Mouse (Mus musculus) midbrain, postnatal 0 days (tissue): ENCODE data around the gene Vps8. TPM values are rescaled to one million over a fixed set of nuclear protein-coding genes. Genes with fewer than 3 reads are reported as not detected.
A peak's percentile ranks its signal among the peaks of the same experiment; 100 is the strongest.

Experiments
- ATAC-seq: fragments of 200-750 bp; cut with Nextera tagmentation; 2 replicates; pipeline ENCODE4 v1.8.0; 2017; ENCODE audit warnings: moderate number of reproducible peaks, mild to moderate bottlenecking, moderate TSS enrichment, moderate library complexity; ENCODE audit not compliant: low FRiP score
- DNase-seq: peaks from one replicate; pipeline ENCODE4 v3.0.0-alpha.2; 2015; ENCODE audit warnings: low spot score
- H3K27ac ChIP-seq: fragments of 300-500 bp; sonication (generic); 2 replicates; pipeline ENCODE4 v1.5.1; 2014; ENCODE audit warnings: low read depth, mild to moderate bottlenecking, low read length, mixed read lengths
- H3K27me3 ChIP-seq: fragments of 300-500 bp; sonication (generic); 2 replicates; pipeline ENCODE4 v1.6.1; 2014; ENCODE audit warnings: low read length, control low read depth, mixed read lengths; ENCODE audit not compliant: insufficient read depth
- H3K36me3 ChIP-seq: fragments of 300-500 bp; sonication (generic); 2 replicates; pipeline ENCODE4 v1.6.1; 2014; ENCODE audit warnings: low read length, control low read depth, mixed read lengths; ENCODE audit not compliant: insufficient read depth
- H3K4me1 ChIP-seq: fragments of 300-500 bp; sonication (generic); 2 replicates; pipeline ENCODE4 v1.6.1; 2014; ENCODE audit warnings: mild to moderate bottlenecking, control low read depth, antibody characterized with exemption, low read length, mixed read lengths; ENCODE audit not compliant: insufficient read depth
- H3K4me2 ChIP-seq: fragments of 300-500 bp; sonication (generic); 2 replicates; pipeline ENCODE4 v1.6.1; 2014; ENCODE audit warnings: low read depth, mild to moderate bottlenecking, low read length, mixed read lengths; ENCODE audit not compliant: poor library complexity, severe bottlenecking
- H3K4me3 ChIP-seq: fragments of 300-500 bp; sonication (generic); 2 replicates; pipeline ENCODE4 v1.5.1; 2014; ENCODE audit warnings: low read depth, mild to moderate bottlenecking, low read length, moderate library complexity
- H3K9ac ChIP-seq: fragments of 300-500 bp; sonication (generic); replicated peaks from 2 replicates; pipeline ENCODE4 v1.6.1; 2014; ENCODE audit warnings: mild to moderate bottlenecking, low read length, moderate library complexity, mixed read lengths; ENCODE audit not compliant: poor library complexity, severe bottlenecking
- H3K9me3 ChIP-seq: fragments of 300-500 bp; sonication (generic); 2 replicates; pipeline ENCODE4 v1.6.1; 2016; ENCODE audit warnings: low read length, control low read depth
- CTCF ChIP-seq: IDR thresholded peaks from 2 replicates; pipeline ENCODE4 v1.5.1; 2016; ENCODE audit warnings: antibody characterized with exemption, mild to moderate bottlenecking
- WGBS: fragments of 180-500 bp; shearing (Covaris S2); extraction: QIAGEN DNeasy Blood & Tissue Kit; methylation state at CpG from one replicate; pipeline ENCODE4 v1.1.7; 2014; 5-methylcytosine and 5-hydroxymethylcytosine counted together
- polyA plus RNA-seq: library from polyadenylated mRNA; unstranded; fragments of >200 nt; fragmentation: Nextera tagmentation; extraction: Ambion mirVana; gene quantifications from 2 replicates; pipeline ENCODE4 v1.2.1, GENCODE M21; 2015
- total RNA-seq: library from RNA; depleted of rRNA; stranded (reverse); fragments of >200 nt; gene quantifications from 2 replicates; pipeline ENCODE4 v1.2.3, GENCODE M21; 2014

Vps8 gene
- total and polyA plus RNA-seq, 2 experiments from 2014 or later = 26.0 to 35.2 TPM

DNA sequence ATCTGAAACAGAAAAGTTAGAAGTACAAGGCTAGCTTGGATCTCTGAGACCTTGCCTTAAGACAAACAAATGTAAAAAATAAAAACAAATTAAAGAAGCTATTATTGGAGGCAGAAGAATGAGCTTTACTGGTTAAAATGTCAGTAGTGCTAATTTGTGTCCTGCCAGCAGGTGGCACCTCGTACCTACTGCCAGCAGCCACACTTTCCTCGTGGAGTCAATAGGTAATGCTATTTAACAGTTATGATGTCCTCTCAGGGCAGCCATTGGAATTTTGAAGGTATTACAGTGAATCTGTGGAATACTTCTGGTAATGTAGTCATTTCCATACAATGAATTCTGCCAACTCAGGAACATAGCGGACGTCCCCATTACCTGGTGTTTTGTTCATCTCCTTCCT lies 65.5 kb downstream of the Vps8 start:
- TF ChIP-seq CTCF = peak; percentile 96
- H3K9me3 ChIP-seq = no peaks in the 10 kb centered on the region
- no peaks in the 10 kb centered on the region for H3K4me1 ChIP-seq
- WGBS = 45% methylated on average over 4 of the region's 4 CpGs
- no peak overlapping the region for H3K4me3 ChIP-seq
- no peak overlapping the region for H3K9ac ChIP-seq
- H3K4me2 ChIP-seq = no peak overlapping the region
- no peak overlapping the region for H3K27ac ChIP-seq
- H3K27me3 ChIP-seq = no peaks in the 10 kb centered on the region
- ATAC-seq = peak; percentile 77
- DNase-seq = peak; percentile 76
- H3K36me3 ChIP-seq = peaks cover 5% of the 10 kb centered on the region; the same call in 1 of the 2 replicates

DNA sequence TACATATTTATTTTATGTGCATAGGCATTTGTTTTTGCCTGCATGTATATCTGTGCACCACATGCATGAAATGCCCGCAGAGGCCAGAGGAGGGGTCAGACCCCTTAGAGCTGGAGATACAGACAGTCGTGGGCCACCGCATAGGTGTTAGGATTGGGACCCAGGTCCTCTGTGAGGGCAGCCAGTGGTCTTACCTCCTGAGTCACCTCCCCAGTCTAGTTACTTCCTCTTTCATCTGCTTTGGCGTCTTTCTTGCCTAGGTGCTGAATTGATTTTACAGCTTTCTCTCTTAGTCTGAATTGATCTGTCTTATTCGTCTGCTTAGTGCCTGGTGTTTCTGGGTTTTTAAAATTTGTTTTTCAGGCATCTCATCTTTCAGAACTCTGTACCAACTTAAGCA lies 69.4 kb downstream of the Vps8 start:
- H3K36me3 ChIP-seq = peaks cover 12% of the 10 kb centered on the region
- no peak overlapping the region for H3K9ac ChIP-seq
- DNase-seq = no peak
- no peak overlapping the region for H3K27ac ChIP-seq
- WGBS = 52% methylated on average over 5 of the region's 5 CpGs
- no peak for TF ChIP-seq CTCF
- no peaks in the 10 kb centered on the region for H3K9me3 ChIP-seq
- no peak for ATAC-seq
- no peaks in the 10 kb centered on the region for H3K27me3 ChIP-seq
- no peak overlapping the region for H3K4me2 ChIP-seq
- H3K4me3 ChIP-seq = no peak overlapping the region
- no peaks in the 10 kb centered on the region for H3K4me1 ChIP-seq

DNA sequence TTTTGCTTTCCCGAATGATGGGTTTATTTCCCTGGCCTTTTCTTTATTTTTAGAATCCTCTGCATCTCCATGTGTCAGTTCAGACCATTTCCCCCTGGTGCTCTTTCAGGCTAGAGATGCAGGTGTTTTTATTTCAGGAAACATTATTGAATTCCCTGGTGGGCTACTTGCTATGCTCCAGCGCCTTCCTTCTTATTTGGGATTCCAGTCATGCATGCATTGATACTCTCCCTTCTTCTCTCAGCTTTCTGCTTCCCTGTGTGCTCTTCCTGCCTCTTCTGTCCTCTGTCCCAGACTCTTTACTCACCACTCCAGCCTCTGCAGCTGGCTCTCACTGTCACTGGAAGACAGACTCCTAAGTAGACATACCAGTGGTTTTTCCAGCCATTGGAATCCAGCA lies 70.0 kb downstream of the Vps8 start:
- H3K27ac ChIP-seq = no peak overlapping the region
- H3K4me1 ChIP-seq = no peaks in the 10 kb centered on the region
- no peak overlapping the region for H3K4me2 ChIP-seq
- ATAC-seq (no peak), DNase-seq (peak; percentile 33)
- H3K9me3 ChIP-seq = no peaks in the 10 kb centered on the region
- no peak overlapping the region for H3K9ac ChIP-seq
- H3K27me3 ChIP-seq = no peaks in the 10 kb centered on the region
- TF ChIP-seq CTCF = no peak
- H3K4me3 ChIP-seq = no peak overlapping the region
- 32% methylated on average over 2 of the region's 2 CpGs for WGBS
- peaks cover 12% of the 10 kb centered on the region for H3K36me3 ChIP-seq

DNA sequence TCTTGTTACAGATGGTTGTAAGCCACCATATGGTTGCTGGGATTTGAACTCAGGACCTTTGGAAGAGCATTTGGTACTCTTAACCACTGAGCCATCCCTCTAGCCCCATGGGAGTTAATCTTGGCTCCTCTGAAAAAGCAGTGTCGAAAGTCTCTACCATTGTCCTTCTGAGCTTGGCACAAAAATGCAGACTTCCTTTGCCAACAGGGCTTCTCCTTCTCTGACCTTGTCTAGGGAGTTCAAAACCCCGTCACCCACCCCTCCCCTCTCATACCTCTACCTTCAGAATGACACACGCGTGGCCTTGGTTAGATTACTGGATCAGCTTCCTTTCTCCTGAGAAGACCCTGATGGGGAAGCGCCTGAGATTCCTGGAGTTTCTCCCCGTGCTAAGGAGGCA lies 71.8 kb downstream of the Vps8 start:
- Histone ChIP-seq H3K9ac (no peak overlapping the region), H3K4me1 (no peaks in the 10 kb centered on the region), H3K9me3 (no peaks in the 10 kb centered on the region), H3K27me3 (no peaks in the 10 kb centered on the region), H3K4me2 (no peak overlapping the region), H3K36me3 (peaks cover 12% of the 10 kb centered on the region), H3K4me3 (no peak overlapping the region), H3K27ac (no peak overlapping the region)
- WGBS = 92% methylated on average over 6 of the region's 6 CpGs
- DNase-seq = no peak
- ATAC-seq = no peak
- no peak for TF ChIP-seq CTCF

DNA sequence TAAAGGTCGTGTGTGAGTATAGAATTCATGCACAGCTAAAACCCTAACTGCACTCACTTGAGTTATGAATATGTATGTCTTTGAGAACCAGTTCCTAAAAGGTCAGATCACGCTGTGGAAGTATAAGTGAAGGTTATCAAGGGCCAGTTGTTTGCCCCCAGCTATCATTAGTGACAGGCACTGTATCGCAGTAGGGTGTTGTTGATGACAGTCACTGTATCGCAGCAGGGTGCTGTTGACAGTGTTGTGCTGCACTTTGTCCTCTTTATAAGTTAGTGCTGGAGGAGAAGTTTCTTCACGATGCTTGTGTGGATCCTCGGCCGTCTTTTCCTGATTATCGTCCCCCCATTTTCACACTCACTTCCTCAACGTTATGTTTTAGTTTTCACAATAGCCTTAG lies 73.9 kb downstream of the Vps8 start:
- Histone ChIP-seq H3K4me1 (no peaks in the 10 kb centered on the region), H3K9ac (no peak overlapping the region), H3K27me3 (no peaks in the 10 kb centered on the region), H3K4me3 (no peak overlapping the region), H3K4me2 (no peak overlapping the region), H3K9me3 (no peaks in the 10 kb centered on the region), H3K27ac (no peak overlapping the region), H3K36me3 (peaks cover 20% of the 10 kb centered on the region)
- DNase-seq (no peak), ATAC-seq (no peak)
- TF ChIP-seq CTCF = no peak
- WGBS = 91% methylated on average over 9 of the region's 9 CpGs

DNA sequence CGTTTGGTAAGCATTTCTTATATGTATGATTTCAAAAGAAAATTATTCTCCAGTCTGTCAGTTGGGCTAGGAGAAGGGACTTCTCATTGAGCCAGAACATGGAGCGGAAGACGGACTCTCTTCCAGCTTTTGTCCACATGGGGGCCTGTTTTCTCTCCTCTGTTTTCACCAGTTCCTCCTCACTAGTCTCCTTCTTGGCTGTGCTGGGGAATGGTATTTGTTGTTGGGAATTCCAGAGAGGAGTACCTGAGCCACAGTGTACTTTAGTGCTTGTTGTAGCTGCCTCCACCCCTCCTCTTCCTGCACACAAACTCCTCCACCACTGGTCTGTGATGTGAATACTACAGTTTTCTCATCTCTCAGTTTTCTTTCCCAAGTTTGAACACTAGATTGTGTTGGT lies 74.7 kb downstream of the Vps8 start:
- no peaks in the 10 kb centered on the region for H3K9me3 ChIP-seq
- DNase-seq (no peak), ATAC-seq (no peak)
- peak; percentile 24; the same call in 1 of the 2 replicates for TF ChIP-seq CTCF
- H3K27me3 ChIP-seq = no peaks in the 10 kb centered on the region
- H3K9ac ChIP-seq = no peak overlapping the region
- H3K4me1 ChIP-seq = no peaks in the 10 kb centered on the region
- H3K27ac ChIP-seq = no peak overlapping the region
- H3K36me3 ChIP-seq = peaks cover 20% of the 10 kb centered on the region
- no peak overlapping the region for H3K4me2 ChIP-seq
- 69% methylated on average over 3 of the region's 3 CpGs for WGBS
- no peak overlapping the region for H3K4me3 ChIP-seq
